In the genomic region with DNA sequence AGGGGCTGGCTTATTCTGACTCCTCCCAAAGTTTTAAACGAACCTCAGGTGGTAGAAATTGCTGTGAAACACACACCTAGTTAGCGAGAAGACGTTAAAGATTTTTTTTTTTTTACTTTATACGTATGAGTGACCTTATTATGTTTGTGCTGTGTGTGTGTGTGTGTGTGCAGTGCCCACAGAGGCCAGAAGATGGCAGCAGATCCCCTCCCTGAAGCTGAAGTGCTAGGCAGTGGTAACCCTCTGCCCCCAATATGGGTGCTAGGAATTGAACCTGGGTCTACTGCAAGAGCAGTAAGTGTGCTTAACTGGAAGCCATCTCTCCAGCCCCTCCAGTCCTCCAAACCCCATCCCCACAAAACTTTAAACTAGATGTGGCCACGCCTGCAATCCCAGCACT, we compare ENCODE assay signal across 25 mouse cellular contexts. TPM values are rescaled to one million over a fixed set of nuclear protein-coding genes. Genes with fewer than 3 reads are reported as not detected.
DNase-seq lines count a peak whose midpoint lies in the region; ATAC-seq and TF ChIP-seq lines count a peak whose summit lies in the region.
"Had no signal": no experiment of that assay in that cellular context is flagged by ENCODE, and none has a peak within 500 bp of the region (broad histone marks: within the 10 kb centered on the region; RNA-seq: fewer than 3 reads in every experiment).

No protein-coding gene starts in this region.

- no peak for TF ChIP-seq POLR2A in small intestine, adult 2 months (IDR thresholded peaks at IDR 0.05; ENCODE audit: low read depth, low read length)

- no peaks in the 10 kb centered on the region for H3K9me3 ChIP-seq in kidney, postnatal 0 days (replicated peaks; ENCODE audit: low read length)
- H3K9me3 ChIP-seq in midbrain, postnatal 0 days (ENCODE audit: low read length): no peaks in the 10 kb centered on the region
- H3K9me3 ChIP-seq in midbrain, embryonic 14.5 days (ENCODE audit: control insufficient read depth, low read length): no peaks in the 10 kb centered on the region
- no peaks in the 10 kb centered on the region for H3K9me3 ChIP-seq in G1E (replicated peaks)
- H3K9me3 ChIP-seq: embryonic facial prominence, embryonic 13.5 days; heart, embryonic 13.5 days; hindbrain, embryonic 15.5 days; limb, embryonic 10.5 days; liver, embryonic 15.5 days; stomach, embryonic 15.5 days had no signal

- DNase-seq in kidney, postnatal 0 days (ENCODE audit: low spot score): no peak
- no peak for DNase-seq in kidney, postnatal 25 days
- no peak for DNase-seq in midbrain, postnatal 0 days (ENCODE audit: low spot score)
- DNase-seq in midbrain, embryonic 14.5 days: no peak
- no peak for DNase-seq in G1E (ENCODE audit: low spot score)
- no peak for DNase-seq in gastrocnemius, postnatal 10 days
- DNase-seq: adrenal gland, adult 2 months; cerebellum, adult 9-10 months; kidney, adult 11 months; kidney, postnatal 10 days; layer of hippocampus, adult 9-11 months; lung, postnatal 14 days; right cerebral cortex, postnatal 25 days; thymus, postnatal 14 days had no signal

- H3K9ac ChIP-seq in kidney, postnatal 0 days (ENCODE audit: low read depth, low read length): no peak overlapping the region
- H3K9ac ChIP-seq in midbrain, postnatal 0 days (replicated peaks; ENCODE audit: low read length, poor library complexity, severe bottlenecking): no peak overlapping the region
- no peak overlapping the region for H3K9ac ChIP-seq in midbrain, embryonic 14.5 days (replicated peaks; ENCODE audit: low read length)
- H3K9ac ChIP-seq: embryonic facial prominence, embryonic 13.5 days; heart, embryonic 13.5 days; hindbrain, embryonic 15.5 days; liver, embryonic 15.5 days; stomach, embryonic 15.5 days had no signal

- no peaks in the 10 kb centered on the region for H3K4me1 ChIP-seq in kidney, postnatal 0 days (replicated peaks; ENCODE audit: insufficient read depth, low read length)
- H3K4me1 ChIP-seq in midbrain, postnatal 0 days (ENCODE audit: insufficient read depth, low read length): no peaks in the 10 kb centered on the region
- H3K4me1 ChIP-seq in midbrain, embryonic 14.5 days (ENCODE audit: control insufficient read depth, insufficient read depth, low read length): no peaks in the 10 kb centered on the region
- no peaks in the 10 kb centered on the region for H3K4me1 ChIP-seq in G1E (ENCODE audit: insufficient read depth, low read depth, low read length)
- no peaks in the 10 kb centered on the region for H3K4me1 ChIP-seq in small intestine, adult 2 months (ENCODE audit: control insufficient read depth, insufficient read depth, insufficient read length, low read length)
- H3K4me1 ChIP-seq: heart, embryonic 13.5 days; liver, embryonic 15.5 days; stomach, embryonic 15.5 days had no signal

- H3K4me2 ChIP-seq in kidney, postnatal 0 days (ENCODE audit: low read length): no peak overlapping the region
- H3K4me2 ChIP-seq in midbrain, postnatal 0 days (ENCODE audit: low read depth, low read length, poor library complexity, severe bottlenecking): no peak overlapping the region
- H3K4me2 ChIP-seq in midbrain, embryonic 14.5 days (ENCODE audit: low read length): no peak overlapping the region
- H3K4me2 ChIP-seq: embryonic facial prominence, embryonic 13.5 days; heart, embryonic 13.5 days; hindbrain, embryonic 15.5 days; liver, embryonic 15.5 days; stomach, embryonic 15.5 days had no signal

- ATAC-seq in kidney, postnatal 0 days (replicated peaks; ENCODE audit: low FRiP score, low read depth): no peak
- ATAC-seq in midbrain, postnatal 0 days (ENCODE audit: low FRiP score): no peak
- no peak for ATAC-seq in midbrain, embryonic 14.5 days (ENCODE audit: low FRiP score, low TSS enrichment)
- no peak for ATAC-seq in G1E (ENCODE audit: extremely low read depth, insufficient number of reproducible peaks, low FRiP score, poor library complexity, severe bottlenecking)
- ATAC-seq: forebrain, embryonic 16.5 days; midbrain, embryonic 16.5 days had no signal

- peak; percentile 54 for TF ChIP-seq CTCF in kidney, postnatal 0 days (IDR thresholded peaks at IDR 0.05; ENCODE audit: low read depth)
- TF ChIP-seq CTCF in midbrain, postnatal 0 days (IDR thresholded peaks at IDR 0.05): peak; percentile 48
- TF ChIP-seq CTCF in G1E (IDR thresholded peaks at IDR 0.05; ENCODE audit: low read depth, low read length): 0 out of 2 replicates have a peak, but pooled peaks have one; percentile 6
- peak; percentile 20; the same call in 1 of the 2 replicates for TF ChIP-seq CTCF in small intestine, adult 2 months (IDR thresholded peaks at IDR 0.05; ENCODE audit: extremely low read depth, insufficient read length, insufficient replicate concordance, low read depth, low read length)

- no peaks in the 10 kb centered on the region for H3K36me3 ChIP-seq in kidney, postnatal 0 days (ENCODE audit: insufficient read depth, low read length)
- no peaks in the 10 kb centered on the region for H3K36me3 ChIP-seq in midbrain, postnatal 0 days (ENCODE audit: insufficient read depth, low read length)
- no peaks in the 10 kb centered on the region for H3K36me3 ChIP-seq in midbrain, embryonic 14.5 days (ENCODE audit: control insufficient read depth, insufficient read depth, low read length)
- no peaks in the 10 kb centered on the region for H3K36me3 ChIP-seq in G1E (replicated peaks)
- H3K36me3 ChIP-seq in small intestine, adult 2 months (ENCODE audit: control insufficient read depth, insufficient read depth, low read length): no peaks in the 10 kb centered on the region
- H3K36me3 ChIP-seq: embryonic facial prominence, embryonic 13.5 days; heart, embryonic 13.5 days; hindbrain, embryonic 15.5 days; limb, embryonic 10.5 days; liver, embryonic 15.5 days; stomach, embryonic 15.5 days had no signal

- H3K27ac ChIP-seq in kidney, postnatal 0 days: no peak overlapping the region
- H3K27ac ChIP-seq in midbrain, postnatal 0 days (ENCODE audit: low read depth, low read length): no peak overlapping the region
- no peak overlapping the region for H3K27ac ChIP-seq in midbrain, embryonic 14.5 days (replicated peaks; ENCODE audit: low read depth, low read length)
- no peak overlapping the region for H3K27ac ChIP-seq in small intestine, adult 2 months (ENCODE audit: insufficient read depth, low read depth, low read length)
- H3K27ac ChIP-seq: embryonic facial prominence, embryonic 13.5 days; heart, embryonic 13.5 days; hindbrain, embryonic 15.5 days; limb, embryonic 10.5 days; liver, embryonic 15.5 days; stomach, embryonic 15.5 days had no signal

- no peaks in the 10 kb centered on the region for H3K27me3 ChIP-seq in kidney, postnatal 0 days (ENCODE audit: insufficient read depth, low read length)
- H3K27me3 ChIP-seq in midbrain, postnatal 0 days (ENCODE audit: insufficient read depth, low read length): no peaks in the 10 kb centered on the region
- no peaks in the 10 kb centered on the region for H3K27me3 ChIP-seq in midbrain, embryonic 14.5 days (ENCODE audit: control insufficient read depth, insufficient read depth, low read length)
- H3K27me3 ChIP-seq in G1E (ENCODE audit: insufficient read depth, low read length): peaks cover 5% of the 10 kb centered on the region; the same call in 1 of the 2 replicates
- H3K27me3 ChIP-seq in small intestine, adult 2 months (ENCODE audit: control insufficient read depth, insufficient read depth, low read length): no peaks in the 10 kb centered on the region; the same call in 1 of the 2 replicates
- H3K27me3 ChIP-seq: embryonic facial prominence, embryonic 13.5 days; hindbrain, embryonic 15.5 days; liver, embryonic 15.5 days; stomach, embryonic 15.5 days had no signal

- WGBS in kidney, postnatal 0 days: 84% methylated on average over 5 of the region's 5 CpGs
- WGBS in midbrain, postnatal 0 days: 87% methylated on average over 5 of the region's 5 CpGs
- WGBS in midbrain, embryonic 14.5 days: 87% methylated on average over 5 of the region's 5 CpGs
- WGBS in small intestine, adult 2 months: 84% methylated on average over 5 of the region's 5 CpGs

- no peak overlapping the region for H3K4me3 ChIP-seq in kidney, postnatal 0 days (replicated peaks; ENCODE audit: low read depth, low read length)
- H3K4me3 ChIP-seq in midbrain, postnatal 0 days (ENCODE audit: low read depth, low read length): no peak overlapping the region
- no peak overlapping the region for H3K4me3 ChIP-seq in midbrain, embryonic 14.5 days (replicated peaks; ENCODE audit: low read depth, low read length)
- H3K4me3 ChIP-seq in G1E (ENCODE audit: low read depth, low read length): no peak overlapping the region
- no peak overlapping the region for H3K4me3 ChIP-seq in small intestine, adult 2 months (ENCODE audit: low read depth, low read length)
- H3K4me3 ChIP-seq: embryonic facial prominence, embryonic 13.5 days; heart, embryonic 13.5 days; hindbrain, embryonic 15.5 days; limb, embryonic 10.5 days; liver, embryonic 15.5 days; stomach, embryonic 15.5 days had no signal

RNA-seq across cellular contexts. Expression of a gene that starts 40.3 kb away (rescaled TPM):
- 0.25 and 0.56 TPM in 2 replicates for polyA plus RNA-seq in kidney, postnatal 0 days (2015; fragmentation: Nextera tagmentation; extraction: Ambion mirVana)
- total RNA-seq in midbrain, postnatal 0 days (2014; rRNA removed): 4.4 and 5.1 TPM in 2 replicates
- 5.3 and 5.9 TPM in 2 replicates for polyA plus RNA-seq in midbrain, postnatal 0 days (2015; fragmentation: Nextera tagmentation; extraction: Ambion mirVana)
- polyA plus RNA-seq in midbrain, embryonic 14.5 days (2014; fragmentation: Nextera tagmentation; extraction: Ambion mirVana): 0.86 and 1.3 TPM in 2 replicates
- total RNA-seq in G1E (2014; fragmentation: Nextera tagmentation) (not detected in 2 replicates), G1E (2017) (0.05 and 0.06 TPM in 2 replicates)
- polyA plus RNA-seq in G1E (2012): not detected in 2 replicates
- 0.05 and 0.23 TPM in 2 replicates for polyA plus RNA-seq in small intestine, adult 2 months (2012; rRNA removed)
- under 1 TPM in 1 of 2 experiments, not detected in 1; 0.07 TPM for total RNA-seq in gastrocnemius, postnatal 10 days (2021)
- total RNA-seq: adrenal gland, adult 2 months; heart, postnatal 25 days; megakaryocyte-erythroid progenitor cell, adult 5-6 weeks had no signal
- polyA plus RNA-seq: adrenal gland, adult 2 months; liver, embryonic 15.5 days had no signal
